Mouse (Mus musculus): Measurements from ENCODE around the gene Avpr1b. TPM values are rescaled to one million over a fixed set of nuclear protein-coding genes. Genes with fewer than 3 reads are reported as not detected.

Gene Avpr1b
- polyA plus RNA-seq, 1 experiment from 2014 or later, result not detected

- ATAC-seq, result no peak
- Histone ChIP-seq H3K36me3 (ENCODE audit: control insufficient read depth, insufficient read depth, low read length) (no peaks in the 10 kb centered on the region), H3K4me2 (ENCODE audit: low read length) (no peak overlapping the region), H3K4me3 (ENCODE audit: low read length) (no peak overlapping the region), H3K9ac (ENCODE audit: low read depth, low read length) (no peak overlapping the region), H3K27ac (ENCODE audit: low read depth, low read length) (no peak overlapping the region), H3K9me3 (ENCODE audit: control insufficient read depth, low read length) (no peaks in the 10 kb centered on the region), H3K27me3 (replicated peaks; ENCODE audit: control insufficient read depth, insufficient read depth, low read length) (no peaks in the 10 kb centered on the region), H3K4me1 (ENCODE audit: control insufficient read depth, insufficient read depth, low read depth, low read length) (no peaks in the 10 kb centered on the region)
Observed at GRCm38 (mm10) chr1:131634495-131634894, 35.5 kb downstream of the Avpr1b start.

GRCm38 (mm10) chr1:131637791-131638540 lies 38.9 kb downstream of the Avpr1b start, which contains the start of gene Ctse:
TSS of gene Ctse (plus strand) at chr1:131638306.
- Histone ChIP-seq H3K27ac (ENCODE audit: low read depth, low read length) (no peak within 1 kb of the TSS), H3K9ac (ENCODE audit: low read depth, low read length) (no peak within 1 kb of the TSS), H3K27me3 (replicated peaks; ENCODE audit: control insufficient read depth, insufficient read depth, low read length) (no peaks in the 10 kb centered on the region), H3K4me3 (ENCODE audit: low read length) (no peak within 1 kb of the TSS), H3K36me3 (ENCODE audit: control insufficient read depth, insufficient read depth, low read length) (no peaks in the 10 kb centered on the region), H3K9me3 (ENCODE audit: control insufficient read depth, low read length) (no peaks in the 10 kb centered on the region), H3K4me1 (ENCODE audit: control insufficient read depth, insufficient read depth, low read depth, low read length) (no peaks in the 10 kb centered on the region), H3K4me2 (ENCODE audit: low read length) (no peak within 1 kb of the TSS)
- ATAC-seq, result no peak
- 89% methylated on average over 9 of the region's 9 CpGs for WGBS

GRCm38 (mm10) chr1:131638541-131639421 lies 39.7 kb downstream of the Avpr1b start:
- WGBS, result 92% methylated on average over 9 of the region's 9 CpGs
- ATAC-seq, result no peak
- no peak overlapping the region for H3K4me3 ChIP-seq (ENCODE audit: low read length)

GRCm38 (mm10) chr1:131640062-131640461 lies 41.0 kb downstream of the Avpr1b start:
- Histone ChIP-seq H3K36me3 (ENCODE audit: control insufficient read depth, insufficient read depth, low read length) (no peaks in the 10 kb centered on the region), H3K4me2 (ENCODE audit: low read length) (no peak overlapping the region), H3K9me3 (ENCODE audit: control insufficient read depth, low read length) (no peaks in the 10 kb centered on the region), H3K9ac (ENCODE audit: low read depth, low read length) (no peak overlapping the region), H3K27ac (ENCODE audit: low read depth, low read length) (no peak overlapping the region), H3K27me3 (replicated peaks; ENCODE audit: control insufficient read depth, insufficient read depth, low read length) (no peaks in the 10 kb centered on the region), H3K4me1 (ENCODE audit: control insufficient read depth, insufficient read depth, low read depth, low read length) (no peaks in the 10 kb centered on the region), H3K4me3 (ENCODE audit: low read length) (no peak overlapping the region)
- WGBS, result 76% methylated on average over 4 of the region's 4 CpGs
- ATAC-seq, result no peak

More at GRCm38 (mm10) chr1:131638541-131639421, 39.7 kb downstream of the Avpr1b start:
- no peaks in the 10 kb centered on the region for H3K4me1 ChIP-seq (ENCODE audit: control insufficient read depth, insufficient read depth, low read depth, low read length)
- no peak overlapping the region for H3K4me2 ChIP-seq (ENCODE audit: low read length)
- H3K9me3 ChIP-seq (ENCODE audit: control insufficient read depth, low read length), result no peaks in the 10 kb centered on the region
- no peaks in the 10 kb centered on the region for H3K27me3 ChIP-seq (replicated peaks; ENCODE audit: control insufficient read depth, insufficient read depth, low read length)
- no peak overlapping the region for H3K27ac ChIP-seq (ENCODE audit: low read depth, low read length)
- H3K36me3 ChIP-seq (ENCODE audit: control insufficient read depth, insufficient read depth, low read length), result no peaks in the 10 kb centered on the region
- no peak overlapping the region for H3K9ac ChIP-seq (ENCODE audit: low read depth, low read length)

GRCm38 (mm10) chr1:131641565-131641964 lies 42.5 kb downstream of the Avpr1b start:
- Histone ChIP-seq H3K9ac (ENCODE audit: low read depth, low read length) (no peak overlapping the region), H3K4me2 (ENCODE audit: low read length) (no peak overlapping the region), H3K4me3 (ENCODE audit: low read length) (no peak overlapping the region), H3K36me3 (ENCODE audit: control insufficient read depth, insufficient read depth, low read length) (no peaks in the 10 kb centered on the region), H3K9me3 (ENCODE audit: control insufficient read depth, low read length) (no peaks in the 10 kb centered on the region), H3K4me1 (ENCODE audit: control insufficient read depth, insufficient read depth, low read depth, low read length) (no peaks in the 10 kb centered on the region), H3K27me3 (replicated peaks; ENCODE audit: control insufficient read depth, insufficient read depth, low read length) (no peaks in the 10 kb centered on the region), H3K27ac (ENCODE audit: low read depth, low read length) (no peak overlapping the region)
- no peak for ATAC-seq
- WGBS, result 92% methylated on average over 13 of the region's 13 CpGs

GRCm38 (mm10) chr1:131642251-131642650 lies 43.2 kb downstream of the Avpr1b start:
- ATAC-seq, result no peak
- WGBS, result 83% methylated on average over 2 of the region's 2 CpGs
- Histone ChIP-seq H3K27ac (ENCODE audit: low read depth, low read length) (no peak overlapping the region), H3K36me3 (ENCODE audit: control insufficient read depth, insufficient read depth, low read length) (no peaks in the 10 kb centered on the region), H3K9me3 (ENCODE audit: control insufficient read depth, low read length) (no peaks in the 10 kb centered on the region), H3K27me3 (replicated peaks; ENCODE audit: control insufficient read depth, insufficient read depth, low read length) (no peaks in the 10 kb centered on the region), H3K4me2 (ENCODE audit: low read length) (no peak overlapping the region), H3K4me1 (ENCODE audit: control insufficient read depth, insufficient read depth, low read depth, low read length) (no peaks in the 10 kb centered on the region), H3K9ac (ENCODE audit: low read depth, low read length) (no peak overlapping the region), H3K4me3 (ENCODE audit: low read length) (no peak overlapping the region)

- H3K27me3 ChIP-seq (replicated peaks; ENCODE audit: control insufficient read depth, insufficient read depth, low read length), result no peaks in the 10 kb centered on the region
- H3K36me3 ChIP-seq (ENCODE audit: control insufficient read depth, insufficient read depth, low read length), result no peaks in the 10 kb centered on the region
- H3K9ac ChIP-seq (ENCODE audit: low read depth, low read length), result no peak overlapping the region
- H3K27ac ChIP-seq (ENCODE audit: low read depth, low read length), result no peak overlapping the region
- H3K9me3 ChIP-seq (ENCODE audit: control insufficient read depth, low read length), result no peaks in the 10 kb centered on the region
- no peak for ATAC-seq
- H3K4me3 ChIP-seq (ENCODE audit: low read length), result no peak overlapping the region
- H3K4me2 ChIP-seq (ENCODE audit: low read length), result no peak overlapping the region
- 0 out of 2 replicates have a peak, but pooled peaks cover 3% of the 10 kb centered on the region for H3K4me1 ChIP-seq (ENCODE audit: control insufficient read depth, insufficient read depth, low read depth, low read length)
- WGBS, result 68% methylated on average over 12 of the region's 12 CpGs
Observed at GRCm38 (mm10) chr1:131652670-131653443, 53.8 kb downstream of the Avpr1b start.

GRCm38 (mm10) chr1:131655601-131656000 lies 56.6 kb downstream of the Avpr1b start:
- Histone ChIP-seq H3K4me1 (ENCODE audit: control insufficient read depth, insufficient read depth, low read depth, low read length) (0 out of 2 replicates have a peak, but pooled peaks cover 3% of the 10 kb centered on the region), H3K4me2 (ENCODE audit: low read length) (no peak overlapping the region), H3K27ac (ENCODE audit: low read depth, low read length) (no peak overlapping the region), H3K9me3 (ENCODE audit: control insufficient read depth, low read length) (no peaks in the 10 kb centered on the region), H3K9ac (ENCODE audit: low read depth, low read length) (no peak overlapping the region), H3K27me3 (replicated peaks; ENCODE audit: control insufficient read depth, insufficient read depth, low read length) (no peaks in the 10 kb centered on the region), H3K4me3 (ENCODE audit: low read length) (no peak overlapping the region), H3K36me3 (ENCODE audit: control insufficient read depth, insufficient read depth, low read length) (no peaks in the 10 kb centered on the region)
- 87% methylated on average over 6 of the region's 6 CpGs for WGBS
- ATAC-seq, result no peak
